Mouse (Mus musculus) frontal cortex, postnatal 14 days (tissue): ENCODE measurements around the gene Foxf1.

Source experiments
- DNase-seq, 2 experiments: peaks; one replicate each; pipeline ENCODE4 v3.0.0; 2022; ENCODE audit warnings: low spot score in 2 of 2

Gene Foxf1

GRCm38 (mm10) chr8:121084210-121084951, at the start of gene Foxf1:
Foxf1 (plus strand) TSS chr8:121084386.
- DNase-seq, result no peak

- DNase-seq, result no peak
Observed at GRCm38 (mm10) chr8:121035611-121036010, 48.6 kb upstream of the Foxf1 start.

GRCm38 (mm10) chr8:121043719-121044440, 40.3 kb upstream of the Foxf1 start:
- DNase-seq, result no peak

- no peak for DNase-seq
Observed at GRCm38 (mm10) chr8:121047441-121047840, 36.7 kb upstream of the Foxf1 start.

GRCm38 (mm10) chr8:121058081-121058480, 26.1 kb upstream of the Foxf1 start:
- no peak for DNase-seq

GRCm38 (mm10) chr8:121059098-121059497, 25.1 kb upstream of the Foxf1 start:
- DNase-seq, result peak in 1 of 2 experiments; percentile 52

GRCm38 (mm10) chr8:121062521-121062920, 21.7 kb upstream of the Foxf1 start:
- DNase-seq, result no peak

- DNase-seq, result no peak
Observed at GRCm38 (mm10) chr8:121063649-121064048, 20.5 kb upstream of the Foxf1 start.

GRCm38 (mm10) chr8:121071454-121071853, 12.7 kb upstream of the Foxf1 start:
- no peak for DNase-seq

GRCm38 (mm10) chr8:121072406-121073130, 11.6 kb upstream of the Foxf1 start:
- DNase-seq, result no peak

GRCm38 (mm10) chr8:121073174-121074107, 10.7 kb upstream of the Foxf1 start:
- DNase-seq, result no peak

GRCm38 (mm10) chr8:121074108-121074847, 9.9 kb upstream of the Foxf1 start:
- no peak for DNase-seq

- DNase-seq, result no peak
Observed at GRCm38 (mm10) chr8:121074848-121075145, 9.4 kb upstream of the Foxf1 start.

- DNase-seq, result no peak
Observed at GRCm38 (mm10) chr8:121075936-121076335, 8.2 kb upstream of the Foxf1 start.

GRCm38 (mm10) chr8:121076555-121076954, 7.6 kb upstream of the Foxf1 start:
- no peak for DNase-seq

GRCm38 (mm10) chr8:121078721-121079120, 5.5 kb upstream of the Foxf1 start:
- no peak for DNase-seq

- no peak for DNase-seq
Observed at GRCm38 (mm10) chr8:121079201-121079600, 5.0 kb upstream of the Foxf1 start.

GRCm38 (mm10) chr8:121079944-121080343, 4.2 kb upstream of the Foxf1 start:
- DNase-seq, result no peak

- no peak for DNase-seq
Observed at GRCm38 (mm10) chr8:121080361-121081090, 3.7 kb upstream of the Foxf1 start.

GRCm38 (mm10) chr8:121081398-121081797, 2.8 kb upstream of the Foxf1 start:
- no peak for DNase-seq
